Mouse (Mus musculus) kidney, adult 2 months (tissue): ENCODE measurements around the gene Hamp.

Source experiments
- CTCF ChIP-seq: fragments of 200-500 bp; conservative IDR thresholded peaks from 2 replicates; pipeline ENCODE4 v1.5.1; 2011; ENCODE audit warnings: low read depth, mild to moderate bottlenecking, control low read depth, low read length, moderate library complexity, mixed read lengths; ENCODE audit not compliant: insufficient read depth, insufficient read length
- POLR2A ChIP-seq: fragments of 200-500 bp; IDR thresholded peaks from one replicate; pipeline ENCODE4 v1.6.1; 2011; ENCODE audit warnings: low read depth, low read length, control low read depth

GRCm38 (mm10) chr7:30962862-30963261 lies 19.0 kb upstream of the Hamp start:
- TF ChIP-seq POLR2A (no peak), CTCF (no peak)
